Comparison of ENCODE assay signal across 9 mouse cellular contexts in genomic region chr3:55064396-55064795, GRCm38 (mm10). TPM values are rescaled to one million over a fixed set of nuclear protein-coding genes. Genes with fewer than 3 reads are reported as not detected.
DNase-seq lines count a peak whose midpoint lies in the region; ATAC-seq and TF ChIP-seq lines count a peak whose summit lies in the region.
"Had no signal": no experiment of that assay in that cellular context is flagged by ENCODE, and none has a peak within 500 bp of the region (broad histone marks: within the 10 kb centered on the region; RNA-seq: fewer than 3 reads in every experiment).

No protein-coding gene starts in this region.

- H3K27ac ChIP-seq in neural tube, embryonic 15.5 days (replicated peaks), result no peak overlapping the region
- no peak overlapping the region for H3K27ac ChIP-seq in cerebellum, adult 2 months (ENCODE audit: insufficient read depth, low read length)
- no peak overlapping the region for H3K27ac ChIP-seq in intestine, embryonic 16.5 days (ENCODE audit: low read length)
- H3K27ac ChIP-seq in midbrain, embryonic 14.5 days (replicated peaks; ENCODE audit: low read depth, low read length), result no peak overlapping the region
- H3K27ac ChIP-seq: embryonic facial prominence, embryonic 13.5 days had no signal

- no peaks in the 10 kb centered on the region for H3K36me3 ChIP-seq in neural tube, embryonic 15.5 days
- no peaks in the 10 kb centered on the region for H3K36me3 ChIP-seq in intestine, embryonic 16.5 days (ENCODE audit: control insufficient read depth, insufficient read depth, low read length)
- no peaks in the 10 kb centered on the region for H3K36me3 ChIP-seq in midbrain, embryonic 14.5 days (ENCODE audit: control insufficient read depth, insufficient read depth, low read length)
- H3K36me3 ChIP-seq: embryonic facial prominence, embryonic 13.5 days had no signal

- TF ChIP-seq POLR2A in cerebellum, adult 2 months (IDR thresholded peaks at IDR 0.05; ENCODE audit: borderline replicate concordance, insufficient read depth, low read length), result no peak

- H3K4me2 ChIP-seq in neural tube, embryonic 15.5 days, result no peak overlapping the region
- H3K4me2 ChIP-seq in intestine, embryonic 16.5 days (ENCODE audit: low read depth, low read length), result no peak overlapping the region
- no peak overlapping the region for H3K4me2 ChIP-seq in midbrain, embryonic 14.5 days (ENCODE audit: low read length)
- H3K4me2 ChIP-seq: embryonic facial prominence, embryonic 13.5 days had no signal

- peaks cover 9% of the 10 kb centered on the region; the same call in 1 of the 2 replicates for H3K4me1 ChIP-seq in neural tube, embryonic 15.5 days
- H3K4me1 ChIP-seq in cerebellum, adult 2 months (ENCODE audit: control insufficient read depth, insufficient read depth, low read length), result no peaks in the 10 kb centered on the region
- H3K4me1 ChIP-seq in intestine, embryonic 16.5 days (ENCODE audit: control insufficient read depth, insufficient read depth, low read length), result no peaks in the 10 kb centered on the region
- H3K4me1 ChIP-seq in midbrain, embryonic 14.5 days (ENCODE audit: control insufficient read depth, insufficient read depth, low read length), result 0 out of 2 replicates have a peak, but pooled peaks cover 2% of the 10 kb centered on the region
- H3K4me1 ChIP-seq: embryonic facial prominence, embryonic 13.5 days had no signal

- no peaks in the 10 kb centered on the region for H3K9me3 ChIP-seq in neural tube, embryonic 15.5 days (replicated peaks)
- no peaks in the 10 kb centered on the region for H3K9me3 ChIP-seq in intestine, embryonic 16.5 days (ENCODE audit: control insufficient read depth, low read length)
- H3K9me3 ChIP-seq in midbrain, embryonic 14.5 days (ENCODE audit: control insufficient read depth, low read length), result no peaks in the 10 kb centered on the region
- H3K9me3 ChIP-seq: embryonic facial prominence, embryonic 13.5 days had no signal

- DNase-seq in neural tube, embryonic 10.5 days (ENCODE audit: extremely low spot score, low spot score), result peak; percentile 76
- DNase-seq in cerebellum, adult 2 months, result peak; percentile 39 to 60
- peak; percentile 76 to 78 for DNase-seq in left cerebral cortex, postnatal 25 days (ENCODE audit: low spot score in 2 of 2)
- DNase-seq in midbrain, embryonic 14.5 days, result peak; percentile 85
- peak; percentile 86 for DNase-seq in testis, postnatal 10 days (ENCODE audit: low spot score)

- WGBS in neural tube, embryonic 15.5 days, result 10% methylated on average over 2 of the region's 2 CpGs
- WGBS in cerebellum, adult 2 months, result 34% methylated on average over 2 of the region's 2 CpGs
- 10% methylated on average over 2 of the region's 2 CpGs for WGBS in intestine, embryonic 16.5 days
- 11% methylated on average over 2 of the region's 2 CpGs for WGBS in midbrain, embryonic 14.5 days

- no peak overlapping the region for H3K9ac ChIP-seq in neural tube, embryonic 15.5 days (replicated peaks)
- no peak overlapping the region for H3K9ac ChIP-seq in intestine, embryonic 16.5 days (ENCODE audit: low read depth, low read length)
- no peak overlapping the region for H3K9ac ChIP-seq in midbrain, embryonic 14.5 days (replicated peaks; ENCODE audit: low read length)
- H3K9ac ChIP-seq: embryonic facial prominence, embryonic 13.5 days had no signal

- intact Hi-C loops in left cerebral cortex, postnatal 25 days (cut with DNase I), result loop anchor here (1.0 to 5.0 kb wide), 2 partner anchors 142 to 253 kb away; no protein-coding TSS in a partner anchor

- peak; percentile 77 for TF ChIP-seq CTCF in cerebellum, adult 2 months (IDR thresholded peaks at IDR 0.05; ENCODE audit: borderline replicate concordance, insufficient read depth, low read depth, low read length)

- ATAC-seq in neural tube, embryonic 15.5 days (ENCODE audit: low FRiP score), result no peak
- ATAC-seq in frontal cortex, adult (ENCODE audit: low TSS enrichment), result peak; percentile 73
- peak; percentile 48; the same call in 1 of the 2 replicates for ATAC-seq in intestine, embryonic 16.5 days
- peak; percentile 54; the same call in 1 of the 2 replicates for ATAC-seq in midbrain, embryonic 14.5 days (ENCODE audit: low FRiP score, low TSS enrichment)

- no peaks in the 10 kb centered on the region for H3K27me3 ChIP-seq in neural tube, embryonic 15.5 days (replicated peaks)
- no peaks in the 10 kb centered on the region for H3K27me3 ChIP-seq in cerebellum, adult 2 months (ENCODE audit: control insufficient read depth, insufficient read depth, low read length)
- no peaks in the 10 kb centered on the region for H3K27me3 ChIP-seq in intestine, embryonic 16.5 days (replicated peaks; ENCODE audit: control insufficient read depth, insufficient read depth, low read length)
- no peaks in the 10 kb centered on the region for H3K27me3 ChIP-seq in midbrain, embryonic 14.5 days (ENCODE audit: control insufficient read depth, insufficient read depth, low read length)

- no peak overlapping the region for H3K4me3 ChIP-seq in neural tube, embryonic 15.5 days (replicated peaks)
- H3K4me3 ChIP-seq in cerebellum, adult 2 months (replicated peaks; ENCODE audit: insufficient read depth, low read depth, low read length), result no peak overlapping the region
- H3K4me3 ChIP-seq in intestine, embryonic 16.5 days (ENCODE audit: low read length), result no peak overlapping the region
- no peak overlapping the region for H3K4me3 ChIP-seq in midbrain, embryonic 14.5 days (replicated peaks; ENCODE audit: low read depth, low read length)
- H3K4me3 ChIP-seq: embryonic facial prominence, embryonic 13.5 days had no signal

RNA-seq across cellular contexts. Expression of gene Ccna1, which starts 9.1 kb away (rescaled TPM):
- polyA plus RNA-seq in neural tube, embryonic 15.5 days (2015; fragmentation: Nextera tagmentation; extraction: Ambion mirVana), result 0.37 and 0.41 TPM in 2 replicates
- 0.19 and 0.64 TPM in 2 replicates for polyA plus RNA-seq in cerebellum, adult 2 months (2012; rRNA removed)
- polyA plus RNA-seq in intestine, embryonic 16.5 days (2015; fragmentation: Nextera tagmentation; extraction: Ambion mirVana), result 1.3 and 1.8 TPM in 2 replicates
- total RNA-seq in left cerebral cortex, postnatal 25 days (2021), result 1 to 10 TPM; 1.7 to 2.0 TPM
- polyA plus RNA-seq in midbrain, embryonic 14.5 days (2014; fragmentation: Nextera tagmentation; extraction: Ambion mirVana), result 1.1 and 2.2 TPM in 2 replicates

RNA-seq across cellular contexts. Expression of gene Spg20, which starts 47.5 kb away (rescaled TPM):
- polyA plus RNA-seq in neural tube, embryonic 15.5 days (2015; fragmentation: Nextera tagmentation; extraction: Ambion mirVana), result 14.4 and 20.0 TPM in 2 replicates
- 30.2 and 36.0 TPM in 2 replicates for polyA plus RNA-seq in cerebellum, adult 2 months (2012; rRNA removed)
- polyA plus RNA-seq in intestine, embryonic 16.5 days (2015; fragmentation: Nextera tagmentation; extraction: Ambion mirVana), result 31.1 and 34.1 TPM in 2 replicates
- total RNA-seq in left cerebral cortex, postnatal 25 days (2021), result 10 to 100 TPM; 25.2 to 31.6 TPM
- 11.8 and 16.4 TPM in 2 replicates for polyA plus RNA-seq in midbrain, embryonic 14.5 days (2014; fragmentation: Nextera tagmentation; extraction: Ambion mirVana)
